Mouse (Mus musculus): ENCODE measurements around the gene Sf1.

Gene Sf1

DNA sequence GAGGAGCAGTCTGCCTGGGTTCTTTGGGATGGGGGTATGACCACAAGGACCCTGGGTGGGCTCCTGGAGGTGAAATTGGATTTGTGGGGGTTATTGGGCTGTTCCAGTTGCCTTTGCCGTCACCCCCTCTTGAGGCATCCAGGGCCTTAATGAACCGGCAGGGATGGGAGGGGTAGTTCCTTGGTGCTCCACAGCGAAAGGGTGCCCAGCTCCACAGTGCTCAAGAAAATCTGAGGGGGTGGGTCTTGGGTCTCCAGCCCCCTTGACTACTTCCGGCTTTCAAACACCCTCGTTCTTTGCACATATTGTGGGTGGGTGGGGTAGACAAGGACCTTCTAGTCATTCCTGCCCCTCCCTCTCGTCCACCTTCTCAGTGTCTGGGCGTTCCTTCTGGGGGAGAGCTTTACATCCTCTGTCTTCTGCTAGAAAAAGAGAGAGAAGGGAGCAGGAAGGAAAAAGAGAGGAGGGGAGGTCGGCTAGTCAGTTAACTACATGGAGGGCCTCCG lies 56.4 kb downstream of the Sf1 start:
- no peak for DNase-seq (ENCODE audit: low read depth, low spot score)

GRCm38 (mm10) chr19:6420481-6421210 lies 57.2 kb downstream of the Sf1 start:
- DNase-seq (ENCODE audit: low read depth, low spot score), result no peak

GRCm38 (mm10) chr19:6421211-6421590 lies 57.7 kb downstream of the Sf1 start:
- no peak for DNase-seq (ENCODE audit: low read depth, low spot score)

GRCm38 (mm10) chr19:6422014-6422413 lies 58.5 kb downstream of the Sf1 start:
- DNase-seq (ENCODE audit: low read depth, low spot score), result no peak

GRCm38 (mm10) chr19:6423241-6423640 lies 59.8 kb downstream of the Sf1 start:
- DNase-seq (ENCODE audit: low read depth, low spot score), result no peak

- DNase-seq (ENCODE audit: low read depth, low spot score), result no peak
Measured at GRCm38 (mm10) chr19:6424137-6424881, 60.8 kb downstream of the Sf1 start.

GRCm38 (mm10) chr19:6425595-6425994 lies 62.1 kb downstream of the Sf1 start:
- DNase-seq (ENCODE audit: low read depth, low spot score), result no peak

DNA sequence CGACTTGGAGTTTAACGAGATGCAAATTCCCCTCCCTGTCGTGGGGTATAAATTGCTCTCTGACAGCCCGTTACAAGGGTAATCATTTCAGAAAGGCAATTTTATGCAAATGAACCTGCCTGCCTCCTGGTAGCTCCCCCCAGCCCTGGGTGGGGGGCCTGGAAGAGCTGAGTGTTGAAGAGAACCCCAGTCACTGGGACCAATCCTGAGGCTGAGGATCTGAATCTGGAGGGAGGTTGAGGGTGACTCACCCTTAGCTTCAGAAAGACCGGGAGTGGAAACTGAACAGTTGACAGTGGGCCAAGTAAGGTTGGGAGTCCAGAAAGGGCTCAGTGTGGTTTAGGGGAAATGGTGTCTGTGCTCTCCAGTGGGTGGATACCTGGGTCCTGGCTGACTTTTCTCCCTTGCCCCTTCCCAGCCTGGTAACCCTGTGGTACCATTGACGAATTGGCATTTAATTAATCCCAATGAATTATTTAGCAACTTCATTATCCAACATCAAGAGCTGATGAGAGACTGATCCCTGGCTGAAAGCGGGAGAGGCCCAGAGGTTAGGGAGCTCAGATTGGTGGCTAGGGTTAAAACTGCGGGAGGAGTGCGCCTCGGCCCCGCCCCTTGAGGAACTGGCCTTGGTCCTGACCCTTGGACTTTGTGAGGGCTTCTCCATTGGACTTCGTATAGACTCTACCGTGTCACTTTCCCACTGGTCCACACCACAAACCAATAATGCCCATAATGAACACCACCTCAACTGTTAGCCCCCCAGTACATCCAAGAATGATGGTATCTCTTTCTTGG lies 63.4 kb downstream of the Sf1 start:
- peak; percentile 85 for DNase-seq (ENCODE audit: low read depth, low spot score)

All from R1 (cell line).